Mouse (Mus musculus): Measurements from ENCODE around the gene Map4k3.

DNA sequence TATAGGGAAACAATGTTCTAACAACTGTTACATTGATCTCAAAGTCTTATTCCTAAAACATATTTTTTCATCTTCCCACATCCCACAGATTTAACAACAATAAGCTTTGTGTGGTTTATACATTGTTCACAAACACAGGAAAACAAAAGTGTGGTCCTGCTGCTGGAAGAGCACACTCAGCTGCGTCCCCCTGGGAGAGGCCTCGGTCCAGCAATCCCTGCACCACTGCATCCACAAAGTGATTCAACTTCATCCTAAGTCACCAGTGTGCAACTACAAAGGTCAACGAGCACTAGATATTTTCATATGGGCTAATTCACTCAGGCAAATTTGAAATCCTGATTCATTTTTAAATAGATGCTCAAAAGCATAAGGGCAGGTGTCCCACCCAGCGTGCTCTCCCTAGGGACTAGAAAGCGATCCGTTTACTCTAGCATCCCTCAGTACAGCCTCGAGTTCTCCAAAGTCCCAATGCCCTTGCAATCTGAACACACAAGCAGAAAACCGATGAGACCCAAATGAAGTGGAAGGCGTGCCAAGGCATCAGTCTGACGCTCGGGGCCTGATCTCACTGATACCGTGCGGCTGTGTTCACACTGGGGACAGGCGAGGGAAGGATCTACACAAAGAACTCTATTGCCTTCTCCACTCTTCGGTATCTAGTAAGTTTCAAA is 67.4 kb downstream of the Map4k3 start:
- TF ChIP-seq CTCF (conservative IDR thresholded peaks at IDR 0.05; ENCODE audit: low read length), result no peak
- no peak for TF ChIP-seq POU5F1 (IDR thresholded peaks at IDR 0.05; ENCODE audit: borderline replicate concordance, low read length)
- TF ChIP-seq NANOG (IDR thresholded peaks at IDR 0.05; ENCODE audit: borderline replicate concordance, low read length), result no peak
